Mouse (Mus musculus) cortical plate, adult 2 months (tissue): Measurements from ENCODE around the gene Sema4d. TPM values are rescaled to one million over a fixed set of nuclear protein-coding genes. Genes with fewer than 3 reads are reported as not detected.

Source experiments
- H3K27ac ChIP-seq: fragments of 200-500 bp; 2 replicates; pipeline ENCODE4 v1.5.1; 2012; ENCODE audit warnings: low read length, control low read depth, inconsistent platforms; ENCODE audit not compliant: insufficient read depth
- H3K4me1 ChIP-seq: fragments of 200-500 bp; 2 replicates; pipeline ENCODE4 v1.6.1; 2011; ENCODE audit warnings: low read length; ENCODE audit not compliant: control insufficient read depth, insufficient read depth
- H3K4me3 ChIP-seq: fragments of 200-500 bp; 2 replicates; pipeline ENCODE4 v1.5.1; 2011; ENCODE audit warnings: mild to moderate bottlenecking, low read length, control low read depth; ENCODE audit not compliant: insufficient read depth
- CTCF ChIP-seq: fragments of 200-500 bp; IDR thresholded peaks from 2 replicates; pipeline ENCODE4 v1.5.1; 2011; ENCODE audit warnings: mild to moderate bottlenecking, control low read depth, low read length; ENCODE audit not compliant: insufficient read depth; ENCODE audit errors: extremely low read depth
- POLR2A ChIP-seq: fragments of 200-500 bp; IDR thresholded peaks from 2 replicates; pipeline ENCODE4 v1.6.1; 2011; ENCODE audit warnings: mild to moderate bottlenecking, low read length, control low read depth; ENCODE audit not compliant: insufficient read depth; ENCODE audit errors: extremely low read depth
- polyA plus RNA-seq: library from polyadenylated mRNA; depleted of rRNA; stranded (reverse); fragments of >200 nt; gene quantifications from 2 replicates; pipeline ENCODE4 v1.2.3, GENCODE M21; 2012

Sema4d gene
- polyA plus RNA-seq, 1 experiment = 99.9 TPM

- TF ChIP-seq POLR2A (no peak), CTCF (no peak)
- H3K27ac ChIP-seq = no peak overlapping the region
- H3K4me3 ChIP-seq = no peak overlapping the region
- no peaks in the 10 kb centered on the region for H3K4me1 ChIP-seq
Measured at GRCm38 (mm10) chr13:51833611-51834010, 40.1 kb upstream of the Sema4d start.

GRCm38 (mm10) chr13:51832491-51832890 lies 38.9 kb upstream of the Sema4d start:
- Histone ChIP-seq H3K4me1 (no peaks in the 10 kb centered on the region), H3K4me3 (no peak overlapping the region), H3K27ac (no peak overlapping the region)
- TF ChIP-seq POLR2A (no peak), CTCF (0 out of 2 replicates have a peak, but pooled peaks have one; percentile 1)

GRCm38 (mm10) chr13:51830744-51831450 lies 37.4 kb upstream of the Sema4d start:
- TF ChIP-seq POLR2A (no peak), CTCF (peak; percentile 66)
- no peaks in the 10 kb centered on the region for H3K4me1 ChIP-seq
- no peak overlapping the region for H3K27ac ChIP-seq
- no peak overlapping the region for H3K4me3 ChIP-seq

DNA sequence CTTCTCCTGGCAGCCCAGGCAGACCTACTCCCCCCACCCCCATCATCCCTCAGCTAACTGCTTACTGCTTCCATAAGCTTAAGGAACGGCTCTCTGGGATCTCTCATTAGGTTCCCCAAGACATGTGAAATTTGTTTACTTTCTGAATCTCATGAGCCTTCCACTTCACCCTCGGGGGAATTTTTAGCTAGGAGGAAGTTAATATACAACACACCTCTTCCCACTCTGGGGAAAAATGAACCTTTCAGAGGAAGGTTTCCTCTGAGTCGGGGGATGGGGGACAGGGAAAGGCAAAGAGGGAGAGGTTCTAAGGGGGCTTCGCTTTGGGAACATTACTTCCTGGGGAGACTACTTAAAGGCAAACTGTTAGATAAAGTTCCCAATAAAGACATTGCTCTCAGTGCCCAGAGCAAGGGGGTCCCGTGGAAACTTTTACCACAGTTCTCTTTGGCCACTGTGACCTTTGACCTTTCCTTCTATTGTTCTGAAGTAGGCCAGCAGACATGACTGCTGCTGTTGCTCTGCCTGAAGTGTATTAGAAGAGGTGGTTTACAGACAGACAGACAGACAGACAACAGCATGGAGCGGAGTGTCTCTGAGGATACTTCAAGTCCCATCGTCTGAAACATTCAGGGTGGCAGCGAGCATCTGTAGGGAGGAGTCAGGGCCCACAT lies 30.4 kb upstream of the Sema4d start:
- H3K4me1 ChIP-seq = no peaks in the 10 kb centered on the region
- TF ChIP-seq POLR2A (no peak), CTCF (no peak)
- H3K4me3 ChIP-seq = no peak overlapping the region
- no peak overlapping the region for H3K27ac ChIP-seq

GRCm38 (mm10) chr13:51821988-51822387 lies 28.4 kb upstream of the Sema4d start:
- no peak overlapping the region for H3K4me3 ChIP-seq
- H3K27ac ChIP-seq = no peak overlapping the region
- no peaks in the 10 kb centered on the region for H3K4me1 ChIP-seq
- TF ChIP-seq POLR2A = no peak
- TF ChIP-seq CTCF = no peak

DNA sequence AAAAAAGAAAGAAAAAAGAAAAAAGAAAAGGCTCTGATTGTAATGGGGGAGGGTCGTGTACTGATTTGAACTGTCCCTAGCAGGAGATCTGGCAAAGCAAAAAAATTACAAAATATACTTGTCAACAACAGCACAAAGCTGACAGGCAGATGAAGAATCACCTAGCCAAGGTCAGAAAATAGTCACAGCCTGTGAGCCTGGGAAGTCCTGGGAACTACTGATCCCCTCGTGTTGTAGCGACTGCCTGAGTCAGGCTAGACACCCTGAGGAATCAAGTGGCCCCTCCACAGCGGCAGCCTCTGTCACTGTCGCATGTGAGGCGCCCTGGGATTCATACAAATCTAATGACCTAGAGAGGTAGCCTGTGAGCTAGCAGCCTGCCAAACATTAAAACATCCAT lies 25.8 kb upstream of the Sema4d start:
- Histone ChIP-seq H3K4me3 (no peak overlapping the region), H3K27ac (no peak overlapping the region), H3K4me1 (no peaks in the 10 kb centered on the region; the same call in 1 of the 2 replicates)
- no peak for TF ChIP-seq POLR2A
- TF ChIP-seq CTCF = no peak

DNA sequence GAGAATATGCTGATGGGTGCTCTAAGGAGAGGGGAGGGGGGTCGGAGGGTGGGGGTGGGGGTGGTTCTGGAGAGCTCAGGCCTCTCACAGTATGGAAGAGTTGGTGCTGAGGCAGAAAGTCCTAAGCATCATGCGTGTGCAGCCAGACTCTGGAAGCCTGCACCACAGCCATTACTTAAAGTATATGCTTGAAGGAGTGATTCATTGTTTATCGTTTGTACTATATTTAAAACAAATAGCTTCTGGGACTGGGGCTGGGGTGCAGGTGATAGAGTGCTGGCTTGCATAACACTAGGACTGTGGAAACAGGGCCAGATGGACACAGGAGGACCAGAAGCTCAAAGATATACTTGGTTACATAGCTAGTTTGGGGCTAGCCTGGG lies 25.4 kb upstream of the Sema4d start:
- TF ChIP-seq POLR2A = no peak
- no peak for TF ChIP-seq CTCF
- Histone ChIP-seq H3K4me1 (no peaks in the 10 kb centered on the region; the same call in 1 of the 2 replicates), H3K4me3 (no peak overlapping the region), H3K27ac (no peak overlapping the region)

DNA sequence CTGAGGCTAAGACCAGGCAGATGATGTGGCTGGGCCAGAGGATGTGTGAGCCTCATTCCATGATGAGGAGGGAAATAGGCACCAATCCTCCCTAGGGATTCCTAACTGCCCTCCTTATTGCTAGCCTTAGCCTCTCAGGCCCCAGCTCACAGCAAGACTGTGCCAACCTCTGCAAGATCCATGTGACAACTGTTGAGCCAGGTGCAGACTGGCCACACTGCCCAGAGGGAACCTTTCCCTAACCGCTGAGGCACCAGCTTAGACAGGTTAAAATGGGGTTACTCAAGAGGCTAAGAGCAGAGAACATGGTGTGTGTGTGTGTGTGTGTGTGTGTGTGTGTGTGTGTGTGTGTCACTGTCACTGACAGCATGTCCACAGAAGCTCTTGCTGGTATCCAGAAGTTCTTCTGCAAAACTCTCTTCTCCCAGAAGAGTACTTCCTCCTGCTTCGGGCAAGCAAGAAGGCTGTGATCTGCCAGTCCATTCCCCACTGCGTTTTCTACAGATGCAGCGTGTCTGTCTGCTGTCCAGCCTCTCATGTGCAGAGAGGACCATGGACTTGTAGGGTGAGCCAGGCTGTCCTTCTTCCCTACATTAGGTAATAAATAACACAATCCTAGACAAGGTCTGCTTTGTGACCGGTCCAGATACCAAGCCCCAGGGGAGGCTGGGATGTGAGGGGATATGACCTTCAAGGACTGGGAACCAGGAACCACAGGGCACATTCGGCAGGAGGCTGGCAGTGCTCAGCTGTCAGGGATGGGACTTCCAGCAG lies 24.8 kb upstream of the Sema4d start:
- Histone ChIP-seq H3K4me1 (no peaks in the 10 kb centered on the region; the same call in 1 of the 2 replicates), H3K4me3 (no peak overlapping the region), H3K27ac (no peak overlapping the region)
- no peak for TF ChIP-seq CTCF
- TF ChIP-seq POLR2A = no peak

GRCm38 (mm10) chr13:51816559-51817041 lies 23.1 kb upstream of the Sema4d start:
- H3K27ac ChIP-seq = no peak overlapping the region; the same call in 1 of the 2 replicates
- no peak overlapping the region for H3K4me3 ChIP-seq
- H3K4me1 ChIP-seq = no peaks in the 10 kb centered on the region; the same call in 1 of the 2 replicates
- no peak for TF ChIP-seq POLR2A
- no peak for TF ChIP-seq CTCF
